Mouse (Mus musculus): ENCODE measurements around the gene Gna15.
A peak's percentile ranks its signal among the peaks of the same experiment; 100 is the strongest.

Gna15 gene

DNA sequence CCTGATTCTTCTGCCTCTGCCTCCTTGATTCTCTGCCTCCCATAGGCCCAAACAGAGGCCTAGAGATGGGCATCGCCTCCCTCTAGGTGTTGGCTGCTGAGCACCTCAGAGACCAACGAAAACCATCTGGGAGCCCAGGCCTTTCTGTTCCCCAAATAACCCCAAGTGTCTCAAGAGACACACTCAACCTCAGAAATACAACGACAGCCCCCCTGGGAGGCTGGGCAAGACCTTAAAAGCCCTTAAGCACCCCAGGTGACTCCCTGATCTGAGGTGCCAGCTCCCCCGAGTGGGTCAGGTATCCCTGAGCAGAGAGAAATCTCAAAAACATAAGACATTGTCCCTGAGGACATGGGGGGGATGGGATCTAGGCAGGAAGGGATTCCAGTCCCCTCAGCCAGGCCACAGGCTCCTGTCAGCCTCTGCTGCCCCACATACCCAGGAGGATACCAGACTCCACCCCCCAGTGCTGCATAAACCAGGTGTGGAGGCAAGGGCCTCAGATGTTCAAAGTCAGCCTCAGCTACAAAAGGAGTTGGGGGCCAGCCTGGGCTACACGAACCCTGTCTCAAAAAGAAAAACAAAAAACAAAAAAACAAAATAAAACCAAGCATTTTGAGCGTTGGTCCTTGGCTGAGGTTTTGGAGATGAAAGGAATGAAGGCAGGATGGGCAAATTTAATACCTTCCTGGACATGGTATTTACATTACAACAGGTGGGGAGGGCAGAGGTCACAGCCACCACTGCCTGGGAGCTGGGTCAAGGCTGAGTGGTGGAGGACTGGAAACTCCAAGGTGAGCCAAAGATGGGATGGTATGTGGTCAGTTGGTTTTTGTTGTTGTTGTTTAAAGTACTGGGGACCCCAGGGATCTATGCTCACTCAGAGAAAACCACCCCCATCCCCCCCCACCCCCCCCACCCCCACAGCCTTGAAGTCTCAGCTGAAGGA, 30.1 kb upstream of the Gna15 start:
- DNase-seq (ENCODE audit: low spot score) = no peak

DNA sequence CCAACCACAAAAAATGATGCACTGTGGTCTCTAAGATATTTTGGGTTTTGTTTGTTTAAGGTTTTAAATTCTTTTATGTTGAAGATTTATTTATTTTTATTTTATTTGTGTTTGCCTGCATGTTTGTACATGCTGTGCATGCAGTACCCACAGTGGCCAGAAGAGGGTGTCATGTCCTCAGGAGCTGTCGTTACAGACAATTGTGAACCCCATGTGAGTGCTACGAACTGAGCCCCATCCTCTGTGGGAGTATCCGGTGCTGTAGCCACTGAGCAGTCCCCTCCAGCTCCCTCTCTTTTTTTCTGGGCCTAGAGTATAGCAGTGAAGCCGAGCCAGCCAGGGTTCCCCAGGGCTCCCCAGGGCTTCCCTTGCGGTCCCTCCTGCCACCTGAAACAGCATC, 29.2 kb upstream of the Gna15 start:
- no peak for DNase-seq (ENCODE audit: low spot score)

DNA sequence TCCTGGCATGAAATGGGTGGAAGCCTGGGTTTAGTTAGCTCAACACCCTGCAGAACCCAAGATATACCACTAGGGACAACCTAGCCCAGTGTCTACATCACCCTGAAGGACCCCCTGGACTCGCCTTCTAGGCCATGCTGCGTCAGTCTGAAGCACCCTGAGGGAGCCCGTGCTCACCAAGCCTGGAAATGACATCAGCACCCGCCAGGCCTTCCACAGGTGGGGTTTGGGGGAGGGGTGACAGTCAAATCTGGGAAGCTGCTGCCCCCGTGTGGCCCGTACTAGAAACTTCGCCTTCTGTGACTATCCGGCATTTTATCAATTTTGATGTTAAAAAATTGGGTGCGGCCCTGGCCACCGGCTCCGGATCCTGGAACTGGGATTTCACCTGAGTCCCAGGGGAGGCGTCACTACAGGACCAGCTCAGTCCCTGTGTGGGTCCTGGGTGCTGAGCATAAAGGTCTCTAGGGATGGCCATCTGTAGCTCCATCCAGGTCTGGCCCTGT, 27.6 kb upstream of the Gna15 start:
- DNase-seq (ENCODE audit: low spot score) = peak; percentile 78

DNA sequence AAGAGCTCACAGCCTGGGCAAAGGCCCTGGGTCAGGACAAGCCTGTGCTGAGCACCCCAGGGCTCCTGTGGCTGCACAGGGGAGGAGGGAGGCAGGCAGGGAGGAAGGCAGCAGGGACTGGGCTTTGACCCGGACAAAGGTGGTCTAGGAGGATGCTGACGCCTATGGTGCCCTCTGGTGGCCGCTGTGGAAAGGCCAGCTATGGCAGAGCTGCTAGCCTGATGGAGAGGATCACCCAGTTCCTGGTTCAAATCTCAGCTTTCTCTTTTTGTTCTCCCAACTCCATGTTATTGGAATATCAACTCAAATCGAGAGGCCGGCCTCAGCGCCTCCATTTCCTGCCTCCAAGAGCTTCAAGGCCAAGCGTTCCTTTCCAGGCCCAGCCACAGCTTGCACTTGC, 26.2 kb upstream of the Gna15 start:
- DNase-seq (ENCODE audit: low spot score) = peak; percentile 83

DNA sequence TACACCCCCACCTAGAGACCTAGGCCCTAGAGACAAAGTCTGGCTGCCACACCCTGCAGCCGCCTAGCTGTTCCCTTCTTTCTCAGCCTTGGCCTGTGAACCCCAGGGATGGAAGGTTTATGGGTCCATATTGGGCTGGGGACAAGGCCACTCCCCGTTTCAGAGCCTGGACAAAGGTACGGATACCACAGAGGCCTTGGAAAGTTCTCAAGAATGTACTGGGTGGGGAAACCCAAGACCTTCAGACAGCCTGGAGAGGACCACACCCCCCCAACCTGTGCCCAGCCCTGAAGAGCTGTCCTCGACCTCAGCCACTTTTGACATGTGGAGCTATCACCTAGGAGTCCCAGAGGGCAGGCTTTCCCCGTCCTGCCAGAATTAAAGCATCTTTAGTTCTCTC, 24.9 kb upstream of the Gna15 start:
- no peak for DNase-seq (ENCODE audit: low spot score)

DNA sequence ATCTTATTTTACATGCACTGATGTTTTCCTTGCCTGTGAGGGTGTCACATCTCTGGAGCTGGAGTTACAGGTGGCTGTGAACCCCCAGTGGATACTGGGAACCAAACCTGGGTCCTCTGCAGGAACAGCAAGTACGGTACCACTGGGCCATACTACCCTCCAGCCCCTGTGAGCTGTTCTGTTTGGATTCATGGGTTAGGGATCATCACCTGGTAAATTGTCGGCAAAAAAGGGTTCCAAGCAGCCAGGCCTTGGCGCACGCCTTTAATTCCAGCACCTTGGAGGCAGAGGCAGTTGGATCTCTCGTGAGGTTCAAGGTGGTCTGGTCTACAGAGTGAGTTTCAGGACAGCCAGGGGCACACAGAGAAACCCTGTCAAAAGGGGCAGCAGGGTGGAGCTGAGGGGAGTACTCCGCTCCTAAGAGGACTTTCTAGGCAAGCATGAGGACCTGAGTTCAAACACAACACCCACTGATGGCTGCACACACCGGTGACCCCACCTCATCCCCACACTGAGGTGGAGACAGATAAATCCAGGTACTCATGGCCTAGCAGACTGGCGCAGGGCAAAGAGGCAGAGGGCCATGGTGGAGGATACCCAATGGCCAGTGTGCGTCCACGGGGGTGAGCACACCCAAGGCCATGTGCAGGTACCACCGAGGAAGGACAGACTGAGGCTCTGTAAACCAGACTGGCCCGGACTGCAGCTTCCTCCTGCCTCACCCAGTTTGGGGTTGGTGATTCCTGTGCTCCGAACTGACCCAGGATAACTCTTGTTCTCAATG, 23.0 kb upstream of the Gna15 start:
- DNase-seq (ENCODE audit: low spot score) = no peak

DNA sequence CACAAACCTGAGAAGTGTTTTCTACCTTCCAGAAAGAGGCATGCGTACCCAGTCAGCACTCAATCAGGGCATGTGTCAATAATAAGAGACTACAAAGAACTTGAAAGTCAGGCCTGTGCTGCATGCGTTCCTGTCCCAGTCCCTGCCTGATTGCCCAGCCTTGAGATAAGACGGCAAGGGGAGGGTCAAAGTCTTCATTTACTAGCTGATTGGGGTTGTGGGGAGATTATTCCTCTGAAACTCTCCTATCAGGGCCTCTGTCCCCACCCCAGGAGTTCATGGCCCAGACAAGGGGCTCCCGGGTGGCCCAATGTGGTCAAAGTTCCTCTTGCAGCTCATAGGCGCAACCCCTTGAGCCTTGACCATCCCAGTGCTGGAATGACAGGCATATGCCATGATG, 22.3 kb upstream of the Gna15 start:
- no peak for DNase-seq (ENCODE audit: low spot score)

DNA sequence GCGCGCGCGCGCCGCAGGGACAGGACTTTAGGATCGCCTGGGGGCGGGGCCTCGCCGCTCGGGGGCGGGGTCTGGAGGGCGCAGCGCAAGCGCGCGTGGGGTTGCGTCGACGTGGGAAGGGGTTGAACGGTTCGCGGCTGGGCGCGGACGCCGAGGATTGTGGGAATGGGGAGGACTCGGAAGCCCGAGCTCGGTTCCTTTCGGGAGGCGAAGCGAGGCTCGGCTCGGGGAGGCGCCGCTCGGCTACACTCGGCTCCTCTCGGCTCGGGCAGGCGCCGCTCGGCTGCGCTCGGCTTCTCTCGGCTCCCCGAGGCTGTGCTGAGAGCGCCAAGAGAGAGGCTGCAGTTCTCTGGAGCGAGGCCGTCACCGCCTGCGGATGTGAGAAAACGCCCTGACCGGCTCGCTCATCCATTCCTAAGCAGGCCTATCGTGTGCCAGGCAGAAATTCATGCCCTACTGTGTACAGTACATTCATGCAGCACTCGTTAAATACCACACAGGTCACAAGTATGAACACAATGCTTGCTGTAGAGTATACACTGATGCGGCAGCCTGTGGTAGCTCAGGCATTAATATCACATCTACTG, 21.2 kb upstream of the Gna15 start, which contains the start of gene Gna11:
TSS of gene Gna11 (minus strand) at position 30 of the 587 bp plus-strand sequence.
- peak; percentile 98 for DNase-seq (ENCODE audit: low spot score)

DNA sequence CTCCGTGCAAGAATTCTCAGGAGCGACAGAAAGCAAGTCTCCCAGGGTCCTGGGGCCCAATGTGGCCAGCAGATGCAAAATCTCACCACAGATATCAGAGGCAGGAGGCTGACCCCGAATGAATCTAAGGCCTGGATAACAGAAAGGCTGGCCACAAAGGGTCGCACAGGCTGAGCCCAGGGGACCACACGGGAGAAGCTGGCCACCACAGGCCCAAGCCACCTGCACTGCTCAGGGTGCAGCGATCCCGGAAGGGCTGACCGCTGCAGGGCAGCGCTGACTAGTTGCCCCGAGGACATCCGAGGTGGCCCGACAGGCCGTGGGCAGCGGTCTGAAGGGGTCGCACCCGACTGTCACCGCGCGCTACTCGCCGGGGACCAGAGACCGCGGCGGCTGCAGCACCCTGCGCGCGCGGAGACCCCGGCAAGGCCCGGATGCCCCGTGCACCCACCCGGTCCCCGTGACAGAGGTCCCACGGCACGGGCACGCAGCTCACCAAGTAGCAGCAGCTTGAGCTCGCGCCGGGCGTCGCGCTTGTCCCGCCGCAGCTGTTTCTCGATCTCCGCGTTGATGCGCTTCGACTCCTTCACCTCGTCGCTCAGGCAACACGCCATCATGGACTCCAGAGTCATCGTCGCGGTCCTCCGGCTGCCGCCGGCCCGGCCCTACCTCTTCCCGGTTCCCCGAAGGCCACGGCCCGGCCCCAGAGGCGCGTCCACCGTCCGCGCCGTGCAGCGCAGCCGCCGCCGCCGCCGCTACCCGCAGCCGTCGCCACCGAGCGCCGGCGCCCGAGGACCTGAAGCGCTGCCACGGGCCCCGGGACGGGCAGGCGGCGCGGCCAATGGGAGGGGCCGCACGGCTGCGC, 20.5 kb upstream of the Gna15 start:
- DNase-seq (ENCODE audit: low spot score) = no peak

DNA sequence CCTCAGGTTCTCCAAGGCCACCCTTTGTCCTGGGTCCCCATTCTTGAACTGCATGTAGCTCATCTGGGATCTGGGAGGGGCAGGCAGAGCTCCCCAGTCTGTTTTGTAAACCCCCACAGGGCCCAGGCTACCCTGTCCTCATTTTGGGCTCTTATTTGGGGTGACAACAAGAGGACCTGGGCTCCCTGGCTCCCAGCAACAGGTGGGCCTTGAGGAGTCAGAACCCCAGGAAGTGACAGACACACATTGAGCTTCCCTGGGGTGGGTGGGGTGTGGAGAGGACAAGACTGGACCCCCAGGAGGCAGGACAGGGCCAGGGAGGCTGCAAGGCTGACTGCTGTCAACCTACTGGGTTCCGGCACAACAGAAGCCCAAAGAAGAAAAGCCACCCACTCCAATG, 19.6 kb upstream of the Gna15 start:
- DNase-seq (ENCODE audit: low spot score) = no peak

DNA sequence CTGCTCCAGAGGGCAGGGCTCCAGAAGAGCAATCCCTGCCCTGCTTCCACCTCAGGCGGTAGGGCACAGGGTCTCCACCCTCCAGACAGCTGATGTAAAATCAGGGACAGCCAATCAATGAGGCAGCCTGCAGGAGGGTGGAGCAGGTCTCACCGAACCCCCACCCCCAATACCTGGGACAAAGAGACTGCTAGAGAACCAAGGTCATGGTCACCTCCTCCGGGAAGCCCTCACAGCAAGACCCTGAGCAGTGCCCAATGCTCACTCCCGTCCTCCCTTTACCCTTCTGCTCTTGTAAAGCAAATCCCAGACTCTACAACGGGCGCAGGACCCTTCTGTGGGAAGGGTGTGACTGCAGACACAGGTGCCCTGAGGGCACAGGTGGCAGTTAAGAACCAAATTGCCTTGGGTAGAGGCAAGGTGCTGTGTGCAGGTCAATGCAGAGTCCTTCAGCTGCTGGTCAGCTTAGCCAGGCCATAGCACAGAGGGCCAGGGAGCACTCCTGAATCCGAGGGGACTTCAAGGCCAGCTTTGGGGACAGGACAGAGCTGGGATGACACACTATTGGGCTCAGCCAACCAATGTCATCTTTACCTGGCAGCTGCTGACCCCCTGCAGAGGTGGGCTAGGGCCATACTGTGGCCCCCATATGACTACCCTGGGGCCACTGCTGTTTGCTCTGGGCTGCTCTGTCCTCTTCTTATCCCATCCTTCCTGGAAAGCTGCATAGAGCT, 18.9 kb upstream of the Gna15 start:
- DNase-seq (ENCODE audit: low spot score) = no peak

DNA sequence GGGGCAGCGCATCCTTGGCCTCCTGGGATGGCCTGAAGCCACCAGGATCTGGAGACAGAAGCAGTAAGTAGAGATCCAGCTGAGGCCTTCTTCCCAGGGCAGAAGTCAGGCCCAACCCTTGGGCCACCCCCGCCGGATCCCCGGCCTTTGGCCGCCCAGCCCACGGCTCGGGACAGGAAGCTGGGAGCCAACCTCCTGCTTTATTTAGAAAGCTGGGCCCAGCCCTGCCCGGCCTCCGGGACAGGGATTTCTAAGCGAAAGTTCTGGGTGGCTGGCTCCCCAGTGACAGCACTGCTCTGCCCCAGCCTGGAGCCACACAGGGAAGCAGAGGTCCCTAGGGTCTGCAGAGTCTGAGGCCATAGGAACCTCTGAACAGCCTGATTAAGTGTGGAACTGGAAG, 17.8 kb upstream of the Gna15 start:
- DNase-seq (ENCODE audit: low spot score) = no peak

DNA sequence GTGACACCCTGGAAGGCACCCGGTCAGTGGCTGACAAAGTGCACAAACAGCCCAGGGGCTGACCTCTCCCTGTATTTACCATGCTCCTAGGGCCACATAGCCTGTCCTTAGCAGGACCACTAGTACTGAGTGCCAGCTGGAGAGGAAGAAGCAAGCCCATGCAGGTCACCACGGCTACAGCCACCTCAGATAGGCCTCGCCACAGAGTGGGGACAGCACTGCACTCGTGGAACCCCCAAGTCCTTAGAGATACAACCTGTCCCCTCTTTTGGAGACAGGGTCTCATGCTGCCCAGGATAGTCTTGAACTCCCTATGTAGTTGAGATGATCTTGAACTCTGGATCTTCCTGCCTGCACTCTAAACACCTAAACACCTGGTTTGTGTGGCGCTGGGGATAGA, 17.3 kb upstream of the Gna15 start:
- DNase-seq (ENCODE audit: low spot score) = no peak

DNA sequence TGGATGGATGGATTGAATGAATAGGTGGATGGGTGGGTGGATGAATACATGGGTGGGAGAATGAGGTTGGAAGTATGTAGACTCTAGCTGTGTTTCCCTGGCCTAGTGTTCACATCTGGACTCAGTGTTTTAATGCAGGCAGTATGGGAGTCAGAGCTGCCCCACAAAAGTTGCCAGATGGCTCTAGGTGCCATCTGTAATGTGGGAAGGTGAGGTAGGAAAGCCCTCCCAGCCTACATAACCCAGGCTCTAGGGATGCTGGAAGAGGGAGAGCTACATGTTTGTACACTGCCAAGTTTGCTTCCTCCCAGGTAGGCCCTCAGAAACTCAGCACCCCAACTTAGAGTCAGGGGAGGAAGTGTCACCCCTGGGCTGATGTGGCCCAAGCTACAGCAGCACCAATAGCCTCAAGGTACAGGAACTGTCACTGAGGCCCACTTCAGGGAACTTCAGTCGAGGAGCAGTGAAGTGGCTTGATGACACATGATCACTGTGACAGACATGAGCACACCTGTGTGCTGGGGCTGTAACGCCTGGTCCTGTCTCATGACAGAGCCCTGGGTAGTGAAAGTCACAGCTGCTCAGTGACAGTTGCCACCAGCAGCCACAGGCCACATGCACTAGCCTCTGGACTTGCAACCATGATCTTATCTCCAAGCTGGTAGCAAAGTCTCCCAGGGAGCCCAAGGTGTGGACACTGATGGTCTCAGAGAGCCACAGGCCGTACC, 14.5 kb upstream of the Gna15 start:
- DNase-seq (ENCODE audit: low spot score) = no peak

DNA sequence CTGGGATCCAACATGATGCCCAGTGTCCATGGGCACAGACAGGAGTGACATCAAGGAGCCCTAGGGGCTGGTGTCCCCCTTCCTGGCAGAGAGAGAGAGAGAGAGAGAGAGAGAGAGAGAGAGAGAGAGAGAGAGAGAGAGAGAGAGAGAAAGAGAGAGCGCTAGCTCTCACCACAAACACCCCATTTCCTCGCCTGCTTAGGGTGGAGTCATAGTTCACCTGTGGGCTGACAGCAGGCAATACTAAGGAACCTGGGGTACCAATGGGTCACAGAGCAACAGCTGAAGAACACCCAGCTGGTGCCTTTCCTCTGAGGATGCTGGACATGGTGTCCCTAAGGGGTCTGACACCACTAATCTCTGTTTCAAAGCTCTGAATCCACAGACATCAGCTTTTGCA, 13.4 kb upstream of the Gna15 start:
- DNase-seq (ENCODE audit: low spot score) = no peak

DNA sequence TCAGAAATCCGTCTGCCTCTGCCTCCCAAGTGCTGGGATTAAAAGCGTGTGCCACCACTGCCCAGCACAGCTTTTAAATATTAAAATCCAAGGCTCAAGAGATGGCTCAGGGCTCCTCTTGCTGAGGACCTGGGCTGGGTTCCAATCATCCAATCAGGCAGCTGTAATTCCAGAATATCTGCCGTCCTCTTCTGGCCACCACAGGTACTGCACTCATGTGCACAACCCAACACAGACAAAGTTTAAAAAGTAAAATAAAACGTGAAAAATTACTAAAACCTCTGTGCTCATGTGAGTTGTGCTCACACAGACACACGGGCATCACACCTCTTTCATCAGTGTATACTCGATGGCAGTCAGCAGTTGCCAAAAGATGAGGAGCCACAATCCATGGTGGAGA, 12.7 kb upstream of the Gna15 start:
- DNase-seq (ENCODE audit: low spot score) = no peak

DNA sequence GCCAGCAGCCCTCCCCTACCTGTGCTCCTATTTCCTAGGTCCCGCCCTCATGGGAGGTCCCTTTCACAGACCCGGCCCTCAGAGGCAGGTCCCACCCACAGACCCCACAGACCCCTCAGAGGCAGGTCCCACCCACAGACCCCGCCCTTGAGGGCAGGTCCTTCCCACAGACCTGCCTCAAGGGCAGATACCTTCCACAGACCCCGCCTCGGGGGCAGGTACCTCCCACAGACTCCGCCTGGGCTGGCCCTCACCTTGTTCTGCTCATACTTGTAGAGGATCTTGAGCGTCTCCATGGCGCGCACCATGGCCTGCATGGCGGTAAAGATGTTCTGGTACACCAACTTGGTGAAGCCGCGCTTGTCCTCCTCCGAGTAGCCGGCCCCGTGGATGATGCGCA, 10.8 kb upstream of the Gna15 start:
- no peak for DNase-seq (ENCODE audit: low spot score)

DNA sequence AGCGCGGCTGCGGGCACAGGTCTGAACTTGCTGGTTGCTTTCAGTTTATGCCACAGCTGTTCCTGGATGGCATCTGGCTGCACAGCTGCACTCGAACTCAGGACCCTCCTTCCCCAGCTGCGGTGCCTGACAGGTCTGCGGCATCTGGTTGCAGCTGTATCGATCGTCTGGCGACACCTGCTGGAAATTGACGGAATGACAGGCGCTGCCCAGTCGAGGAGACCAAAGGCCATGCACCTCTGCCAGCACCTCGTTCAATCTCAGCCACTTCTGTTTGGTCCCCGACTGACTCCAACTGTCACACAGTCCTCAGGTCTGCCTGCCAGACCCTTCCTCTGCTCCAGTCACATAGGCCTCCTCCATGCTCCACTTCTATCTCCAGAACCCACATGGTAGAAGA, 2.8 kb upstream of the Gna15 start:
- DNase-seq (ENCODE audit: low spot score) = peak; percentile 83

DNA sequence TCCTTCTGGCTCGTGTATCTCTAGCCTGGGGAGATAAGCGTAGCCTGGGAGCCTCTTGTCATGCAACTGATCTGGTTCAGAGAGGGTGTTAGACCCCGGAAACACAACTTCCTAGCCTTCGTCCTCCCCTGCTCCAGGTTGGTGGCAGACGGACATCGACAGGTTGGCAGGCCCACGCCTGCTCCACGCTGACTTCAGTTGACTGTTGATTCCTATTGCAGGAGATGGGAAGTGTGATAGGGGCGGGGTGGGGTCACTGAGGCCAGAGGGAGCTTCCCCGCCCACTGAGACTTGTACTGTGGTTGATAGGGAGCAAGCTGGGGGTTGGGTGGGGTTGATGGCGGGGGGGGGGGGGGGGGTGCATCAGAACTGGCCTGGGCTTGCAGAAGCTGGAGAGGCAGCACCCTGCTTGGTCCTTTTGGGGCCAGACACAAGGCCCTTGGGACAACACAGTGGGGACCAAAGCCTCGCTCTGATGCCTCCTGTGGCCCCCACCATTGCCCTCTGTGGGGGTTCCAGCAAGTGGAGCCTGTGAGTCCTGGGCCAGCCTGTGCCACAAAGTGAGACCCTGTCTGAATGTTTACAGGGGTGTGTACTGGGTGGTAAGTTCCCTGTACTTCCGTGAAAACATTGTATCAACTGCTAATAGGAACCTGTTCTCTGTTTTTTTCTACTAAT, 1.1 kb upstream of the Gna15 start:
- no peak for DNase-seq (ENCODE audit: low spot score)

DNA sequence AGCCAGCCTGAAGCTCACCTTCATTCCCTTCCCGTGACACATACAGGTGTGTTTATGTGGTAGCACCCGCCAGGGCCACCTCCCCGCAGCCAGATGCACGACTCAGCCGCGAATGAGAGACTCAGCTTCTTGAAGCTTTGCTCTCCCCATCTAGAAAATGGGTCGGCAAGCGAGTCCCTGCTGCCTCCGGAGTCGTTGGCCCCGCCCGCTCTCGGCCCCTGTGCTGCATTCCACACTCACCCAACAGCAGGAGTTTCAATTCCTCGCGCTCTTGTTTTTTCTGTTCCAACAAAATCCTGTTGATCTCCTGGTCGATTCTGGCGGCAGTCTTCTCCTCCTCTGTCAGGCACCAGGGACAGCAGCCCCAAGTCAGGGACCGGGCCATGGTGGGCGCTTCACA, 455 bp downstream of the Gna15 start:
- no peak for DNase-seq (ENCODE audit: low spot score)

Data from embryo, embryonic 10.5 days (tissue).